Mouse (Mus musculus): ENCODE results near the gene Nvl.

GRCm38 (mm10) chr1:181168377-181168776, 24.4 kb upstream of the Nvl start:
- no peak for TF ChIP-seq CTCF (IDR thresholded peaks at IDR 0.05; ENCODE audit: borderline replicate concordance, extremely low read depth, insufficient read depth, insufficient read length)
- no peak for TF ChIP-seq POLR2A (IDR thresholded peaks at IDR 0.05; ENCODE audit: borderline replicate concordance, extremely low read depth, insufficient read depth, insufficient read length, poor library complexity, severe bottlenecking)
